Mouse (Mus musculus) testis, adult 2 months (tissue): ENCODE data around the gene Pde4d.

Experiments
- CTCF ChIP-seq: fragments of 200-500 bp; IDR thresholded peaks from 2 replicates; pipeline ENCODE4 v1.5.1; 2012; ENCODE audit warnings: low read depth, mild to moderate bottlenecking, inconsistent platforms, low read length, moderate library complexity; ENCODE audit not compliant: control insufficient read depth, insufficient read depth, insufficient replicate concordance
- POLR2A ChIP-seq: fragments of 200-500 bp; IDR thresholded peaks from 2 replicates; pipeline ENCODE4 v1.6.1; 2012; ENCODE audit warnings: low read depth, mild to moderate bottlenecking, inconsistent platforms, low read length, moderate library complexity; ENCODE audit not compliant: control insufficient read depth

- TF ChIP-seq POLR2A: no peak
- peak; percentile 58; the same call in 1 of the 2 replicates for TF ChIP-seq CTCF
These were observed 1457.9 kb downstream of the Pde4d start for GRCm38 (mm10) chr13:109907634-109908033.
